Mouse (Mus musculus) lung, postnatal 0 days (tissue): ENCODE results near the gene Wee2.

Experiments used
- CTCF ChIP-seq: IDR thresholded peaks from 2 replicates; pipeline ENCODE4 v1.5.1; 2016; ENCODE audit warnings: antibody characterized with exemption, mild to moderate bottlenecking
- EP300 ChIP-seq: IDR thresholded peaks from 2 replicates; pipeline ENCODE4 v1.6.1; 2016; ENCODE audit warnings: antibody characterized with exemption, mild to moderate bottlenecking, control low read depth

GRCm38 (mm10) chr6:40415799-40416198, 23.1 kb upstream of the Wee2 start:
- TF ChIP-seq EP300 (no peak), CTCF (no peak)
